Mouse (Mus musculus): ENCODE results near the gene 1700080E11Rik. TPM values are rescaled to one million over a fixed set of nuclear protein-coding genes. Genes with fewer than 3 reads are reported as not detected.
A peak's percentile ranks its signal among the peaks of the same experiment; 100 is the strongest.
"Not testable (repeated sequence)": the region's sequence is repeated elsewhere in the genome, so short reads cannot be mapped to it uniquely, and the experiment has no call there.

The 1700080E11Rik gene
- polyA plus RNA-seq (2015; fragmentation: Nextera tagmentation; extraction: Ambion mirVana) = not detected in 2 replicates

- ATAC-seq (ENCODE audit: insufficient number of reproducible peaks, low FRiP score, low TSS enrichment, low read depth) = no peak
- no peaks in the 10 kb centered on the region for H3K27me3 ChIP-seq
- H3K4me3 ChIP-seq (replicated peaks) = no peak within 1 kb of the TSS
- H3K9ac ChIP-seq = no peak within 1 kb of the TSS
- no peak within 1 kb of the TSS for H3K27ac ChIP-seq (replicated peaks)
- no peaks in the 10 kb centered on the region for H3K9me3 ChIP-seq (replicated peaks)
- H3K4me1 ChIP-seq = no peaks in the 10 kb centered on the region
- no peak within 1 kb of the TSS for H3K4me2 ChIP-seq (replicated peaks)
- WGBS = 74% methylated on average over 6 of the region's 6 CpGs
- H3K36me3 ChIP-seq = no peaks in the 10 kb centered on the region
Measured at GRCm38 (mm10) chr9:105144992-105145391, at the start of gene 1700080E11Rik. Gene 1700080E11Rik (minus strand): TSS chr9:105145092.

- 82% methylated on average over 3 of the region's 3 CpGs for WGBS
- no peaks in the 10 kb centered on the region for H3K27me3 ChIP-seq
- H3K36me3 ChIP-seq = no peaks in the 10 kb centered on the region
- no peaks in the 10 kb centered on the region for H3K4me1 ChIP-seq
- no peaks in the 10 kb centered on the region for H3K9me3 ChIP-seq (replicated peaks)
- H3K9ac ChIP-seq = no peak overlapping the region
- no peak overlapping the region for H3K4me3 ChIP-seq (replicated peaks)
- H3K27ac ChIP-seq (replicated peaks) = no peak overlapping the region
- no peak for ATAC-seq (ENCODE audit: insufficient number of reproducible peaks, low FRiP score, low TSS enrichment, low read depth)
- no peak overlapping the region for H3K4me2 ChIP-seq (replicated peaks)
Measured at GRCm38 (mm10) chr9:105186725-105187124, 41.8 kb upstream of the 1700080E11Rik start.

GRCm38 (mm10) chr9:105182392-105182791, 37.5 kb upstream of the 1700080E11Rik start:
- H3K4me3 ChIP-seq (replicated peaks) = no peak overlapping the region
- no peaks in the 10 kb centered on the region for H3K36me3 ChIP-seq
- no peak overlapping the region for H3K4me2 ChIP-seq (replicated peaks)
- no peaks in the 10 kb centered on the region for H3K9me3 ChIP-seq (replicated peaks)
- no peaks in the 10 kb centered on the region for H3K27me3 ChIP-seq
- no peak for ATAC-seq (ENCODE audit: insufficient number of reproducible peaks, low FRiP score, low TSS enrichment, low read depth)
- H3K9ac ChIP-seq = no peak overlapping the region
- no peaks in the 10 kb centered on the region for H3K4me1 ChIP-seq
- WGBS = 87% methylated on average over 3 of the region's 3 CpGs
- no peak overlapping the region for H3K27ac ChIP-seq (replicated peaks)

- H3K9me3 ChIP-seq (replicated peaks) = no peaks in the 10 kb centered on the region
- no peaks in the 10 kb centered on the region for H3K36me3 ChIP-seq
- H3K4me1 ChIP-seq = no peaks in the 10 kb centered on the region
- no peak overlapping the region for H3K9ac ChIP-seq
- no peak overlapping the region for H3K27ac ChIP-seq (replicated peaks)
- 77% methylated on average over 6 of the region's 6 CpGs for WGBS
- ATAC-seq (ENCODE audit: insufficient number of reproducible peaks, low FRiP score, low TSS enrichment, low read depth) = no peak
- H3K4me3 ChIP-seq (replicated peaks) = no peak overlapping the region
- no peak overlapping the region for H3K4me2 ChIP-seq (replicated peaks)
- no peaks in the 10 kb centered on the region for H3K27me3 ChIP-seq
Measured at GRCm38 (mm10) chr9:105139204-105139603, 5.7 kb downstream of the 1700080E11Rik start.

DNA sequence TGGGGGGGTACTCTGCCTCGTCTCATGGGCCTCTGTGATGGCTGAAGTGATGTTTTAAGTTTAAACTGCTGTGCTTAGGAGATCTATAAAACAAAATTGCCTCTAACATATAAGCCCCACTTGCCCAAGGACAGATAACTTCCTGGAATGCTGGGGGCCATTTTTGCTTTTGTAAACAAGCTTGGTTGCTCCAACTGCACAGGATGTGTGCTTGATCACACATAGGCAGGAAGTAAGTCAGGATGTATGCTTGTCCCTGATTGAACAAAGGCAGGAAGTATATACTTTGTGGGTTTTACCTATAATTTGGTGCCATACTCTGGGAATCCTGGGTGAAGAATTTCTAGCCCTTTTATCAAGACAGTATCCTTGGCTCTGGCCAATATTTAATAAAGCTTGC, 8.5 kb downstream of the 1700080E11Rik start:
- Histone ChIP-seq H3K27me3 (no peaks in the 10 kb centered on the region), H3K9me3 (replicated peaks) (no peaks in the 10 kb centered on the region), H3K4me2 (replicated peaks) (no peak overlapping the region), H3K4me3 (replicated peaks) (no peak overlapping the region), H3K9ac (no peak overlapping the region), H3K27ac (replicated peaks) (no peak overlapping the region), H3K4me1 (peaks cover 5% of the 10 kb centered on the region; the same call in 1 of the 2 replicates), H3K36me3 (no peaks in the 10 kb centered on the region)
- WGBS = 28% methylated on average over 1 of the region's 1 CpGs
- no peak for ATAC-seq (ENCODE audit: insufficient number of reproducible peaks, low FRiP score, low TSS enrichment, low read depth)

- Histone ChIP-seq H3K36me3 (no peaks in the 10 kb centered on the region), H3K4me3 (replicated peaks) (no peak overlapping the region), H3K4me2 (replicated peaks) (no peak overlapping the region), H3K27me3 (no peaks in the 10 kb centered on the region), H3K9me3 (replicated peaks) (no peaks in the 10 kb centered on the region), H3K9ac (no peak overlapping the region), H3K4me1 (peaks cover 14% of the 10 kb centered on the region), H3K27ac (replicated peaks) (no peak overlapping the region)
- WGBS = 81% methylated on average over 5 of the region's 5 CpGs
- no peak for ATAC-seq (ENCODE audit: insufficient number of reproducible peaks, low FRiP score, low TSS enrichment, low read depth)
Measured at GRCm38 (mm10) chr9:105134536-105134935, 10.4 kb downstream of the 1700080E11Rik start.

GRCm38 (mm10) chr9:105132002-105132367, 12.9 kb downstream of the 1700080E11Rik start:
- no peak overlapping the region for H3K27ac ChIP-seq (replicated peaks)
- no peaks in the 10 kb centered on the region for H3K9me3 ChIP-seq (replicated peaks)
- WGBS = 23% methylated on average over 5 of the region's 5 CpGs
- H3K9ac ChIP-seq = 0 out of 2 replicates have a peak overlapping the region, but pooled peaks have one; percentile 67
- H3K4me2 ChIP-seq (replicated peaks) = peak overlapping the region; percentile 86
- peak overlapping the region; percentile 74 for H3K4me3 ChIP-seq (replicated peaks)
- H3K4me1 ChIP-seq = peaks cover 14% of the 10 kb centered on the region
- H3K36me3 ChIP-seq = no peaks in the 10 kb centered on the region
- no peak for ATAC-seq (ENCODE audit: insufficient number of reproducible peaks, low FRiP score, low TSS enrichment, low read depth)
- no peaks in the 10 kb centered on the region for H3K27me3 ChIP-seq

GRCm38 (mm10) chr9:105131253-105132001, 13.5 kb downstream of the 1700080E11Rik start, which contains the start of gene Nudt16:
Gene Nudt16 (minus strand): TSS chr9:105131824.
- H3K4me2 ChIP-seq (replicated peaks) = peak within 1 kb of the TSS; percentile 86
- ATAC-seq (ENCODE audit: insufficient number of reproducible peaks, low FRiP score, low TSS enrichment, low read depth) = peak; percentile 93
- H3K4me1 ChIP-seq = peaks cover 14% of the 10 kb centered on the region
- no peaks in the 10 kb centered on the region for H3K36me3 ChIP-seq
- no peaks in the 10 kb centered on the region for H3K9me3 ChIP-seq (replicated peaks)
- no peaks in the 10 kb centered on the region for H3K27me3 ChIP-seq
- peak within 1 kb of the TSS; percentile 78 for H3K27ac ChIP-seq (replicated peaks)
- WGBS = under 1% methylated on average over 60 of the region's 60 CpGs
- H3K4me3 ChIP-seq (replicated peaks) = peak within 1 kb of the TSS; percentile 74
- peak within 1 kb of the TSS; percentile 67 for H3K9ac ChIP-seq

DNA sequence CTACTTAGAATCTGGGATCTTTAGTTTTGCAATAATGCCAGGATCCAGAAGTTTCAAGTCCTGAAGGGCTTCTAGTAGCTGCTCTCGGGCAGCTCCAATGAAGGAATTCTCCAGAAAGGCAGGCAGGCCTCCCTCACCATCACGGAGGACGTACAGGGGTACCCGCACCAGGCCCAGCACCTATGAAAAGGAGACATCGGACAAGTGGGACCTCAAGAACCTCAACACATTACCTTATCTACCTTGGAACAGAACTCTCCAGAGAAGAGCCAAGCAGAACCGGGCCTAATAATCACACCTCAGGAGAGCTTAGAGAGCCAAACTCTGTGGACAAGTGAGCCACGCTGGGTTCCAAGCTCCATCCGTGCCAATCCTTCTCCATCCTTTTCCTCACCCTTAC, 14.6 kb downstream of the 1700080E11Rik start:
- peaks cover 14% of the 10 kb centered on the region for H3K4me1 ChIP-seq
- H3K27ac ChIP-seq (replicated peaks) = no peak overlapping the region
- 96% methylated on average over 8 of the region's 8 CpGs for WGBS
- H3K36me3 ChIP-seq = no peaks in the 10 kb centered on the region
- no peak overlapping the region for H3K9ac ChIP-seq
- no peaks in the 10 kb centered on the region for H3K27me3 ChIP-seq
- no peak for ATAC-seq (ENCODE audit: insufficient number of reproducible peaks, low FRiP score, low TSS enrichment, low read depth)
- H3K4me2 ChIP-seq (replicated peaks) = no peak overlapping the region; the same call in 1 of the 2 replicates
- no peak overlapping the region for H3K4me3 ChIP-seq (replicated peaks)
- no peaks in the 10 kb centered on the region for H3K9me3 ChIP-seq (replicated peaks)

- not testable (repeated sequence) for H3K27me3 ChIP-seq; H3K4me3 ChIP-seq (replicated peaks); H3K9me3 ChIP-seq (replicated peaks); ATAC-seq (ENCODE audit: insufficient number of reproducible peaks, low FRiP score, low TSS enrichment, low read depth); H3K27ac ChIP-seq (replicated peaks); H3K4me1 ChIP-seq; H3K9ac ChIP-seq; H3K36me3 ChIP-seq; H3K4me2 ChIP-seq (replicated peaks)
- 93% methylated on average over 3 of the region's 3 CpGs for WGBS
Measured at GRCm38 (mm10) chr9:105125206-105125605, 19.7 kb downstream of the 1700080E11Rik start.

DNA sequence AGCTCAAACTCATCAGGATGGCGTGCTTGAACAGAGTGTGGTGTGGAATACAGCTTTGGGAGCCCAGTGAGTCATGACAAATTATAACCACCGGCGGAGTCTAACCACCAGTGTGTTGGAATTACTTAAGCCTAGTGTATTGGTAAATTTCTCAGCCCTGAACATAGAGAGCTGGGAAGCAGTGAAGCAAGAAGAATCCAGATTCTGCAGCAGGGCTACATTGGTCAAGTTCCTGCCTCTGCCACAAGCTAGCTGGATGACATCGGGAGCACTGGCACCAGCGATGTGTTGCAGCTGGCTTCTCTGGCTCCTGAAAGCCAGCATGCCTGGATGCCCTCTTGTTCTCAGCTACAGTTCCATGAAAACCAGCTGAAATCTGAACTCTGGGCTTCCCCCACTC, 41.0 kb downstream of the 1700080E11Rik start:
- H3K9ac ChIP-seq = no peak overlapping the region
- no peaks in the 10 kb centered on the region for H3K36me3 ChIP-seq
- no peaks in the 10 kb centered on the region for H3K27me3 ChIP-seq
- WGBS = 73% methylated on average over 5 of the region's 5 CpGs
- no peak overlapping the region for H3K4me3 ChIP-seq (replicated peaks)
- ATAC-seq (ENCODE audit: insufficient number of reproducible peaks, low FRiP score, low TSS enrichment, low read depth) = no peak
- no peaks in the 10 kb centered on the region for H3K9me3 ChIP-seq (replicated peaks)
- no peak overlapping the region for H3K4me2 ChIP-seq (replicated peaks)
- no peak overlapping the region for H3K27ac ChIP-seq (replicated peaks)
- no peaks in the 10 kb centered on the region for H3K4me1 ChIP-seq

GRCm38 (mm10) chr9:105101911-105102310, 43.0 kb downstream of the 1700080E11Rik start:
- no peak overlapping the region for H3K27ac ChIP-seq (replicated peaks)
- 39% methylated on average over 1 of the region's 1 CpGs for WGBS
- H3K27me3 ChIP-seq = no peaks in the 10 kb centered on the region
- no peak overlapping the region for H3K9ac ChIP-seq
- no peaks in the 10 kb centered on the region for H3K4me1 ChIP-seq
- ATAC-seq (ENCODE audit: insufficient number of reproducible peaks, low FRiP score, low TSS enrichment, low read depth) = no peak
- H3K4me2 ChIP-seq (replicated peaks) = no peak overlapping the region
- no peak overlapping the region for H3K4me3 ChIP-seq (replicated peaks)
- H3K9me3 ChIP-seq (replicated peaks) = no peaks in the 10 kb centered on the region
- no peaks in the 10 kb centered on the region for H3K36me3 ChIP-seq

All from embryonic facial prominence, embryonic 15.5 days (tissue).